Mouse (Mus musculus) brain, adult 2 months (tissue): ENCODE results near the gene Gm3371.
"Not testable (repeated sequence)": the region's sequence is repeated elsewhere in the genome, so short reads cannot be mapped to it uniquely, and the experiment has no call there.

ENCODE experiments used
- DNase-seq: peaks from one replicate; pipeline ENCODE4 v3.0.0; 2011; ENCODE audit warnings: low read depth, low spot score

Gene Gm3371

GRCm38 (mm10) chr14:44410588-44410987 lies at the start of gene Gm3371:
Gene Gm3371 (minus strand): TSS chr14:44410688.
- not testable (repeated sequence) for DNase-seq

- DNase-seq: not testable (repeated sequence)
These were observed 22.8 kb upstream of the Gm3371 start, which contains the start of gene Gm8232 for GRCm38 (mm10) chr14:44433335-44433734. Gene Gm8232 (plus strand): TSS chr14:44433635.

- DNase-seq: not testable (repeated sequence)
These were observed 26.3 kb downstream of the Gm3371 start for GRCm38 (mm10) chr14:44384233-44384632.

- not testable (repeated sequence) for DNase-seq
These were observed 45.4 kb downstream of the Gm3371 start, which contains the start of gene Gm8229 for GRCm38 (mm10) chr14:44365057-44365456. Gene Gm8229 (plus strand): TSS chr14:44365357.

- DNase-seq: peak; percentile 0
These were observed 48.2 kb downstream of the Gm3371 start for GRCm38 (mm10) chr14:44362301-44362700.

- not testable (repeated sequence) for DNase-seq
These were observed 49.1 kb downstream of the Gm3371 start for GRCm38 (mm10) chr14:44361416-44361815.
